Mouse (Mus musculus) embryonic facial prominence, embryonic 12.5 days (tissue): ENCODE data around the gene Cnot11. TPM values are rescaled to one million over a fixed set of nuclear protein-coding genes. Genes with fewer than 3 reads are reported as not detected.
"Not testable (repeated sequence)": the region's sequence is repeated elsewhere in the genome, so short reads cannot be mapped to it uniquely, and the experiment has no call there.

Experiments used
- ATAC-seq: fragments of 200-750 bp; cut with Nextera tagmentation; 2 replicates; pipeline ENCODE4 v1.8.0; 2017; ENCODE audit not compliant: insufficient number of reproducible peaks, insufficient read depth, low FRiP score, low TSS enrichment
- H3K27ac ChIP-seq: fragments of 300-500 bp; sonication (generic); 2 replicates; pipeline ENCODE4 v1.5.1; 2016; ENCODE audit warnings: mild to moderate bottlenecking
- H3K27me3 ChIP-seq: fragments of 300-500 bp; sonication (generic); 2 replicates; pipeline ENCODE4 v1.6.1; 2016; ENCODE audit warnings: mild to moderate bottlenecking, moderate library complexity
- H3K36me3 ChIP-seq: fragments of 300-500 bp; sonication (generic); 2 replicates; pipeline ENCODE4 v1.6.1; 2016; ENCODE audit warnings: mild to moderate bottlenecking
- H3K4me1 ChIP-seq: fragments of 300-500 bp; sonication (generic); 2 replicates; pipeline ENCODE4 v1.6.1; 2016
- H3K4me2 ChIP-seq: fragments of 300-500 bp; sonication (generic); replicated peaks from 2 replicates; pipeline ENCODE4 v1.6.1; 2016; ENCODE audit warnings: mild to moderate bottlenecking, moderate library complexity
- H3K4me3 ChIP-seq: fragments of 300-500 bp; sonication (generic); 2 replicates; pipeline ENCODE4 v1.5.1; 2016; ENCODE audit warnings: mild to moderate bottlenecking
- H3K9ac ChIP-seq: fragments of 300-500 bp; sonication (generic); 2 replicates; pipeline ENCODE4 v1.6.1; 2016; ENCODE audit warnings: mild to moderate bottlenecking, moderate library complexity
- H3K9me3 ChIP-seq: fragments of 300-500 bp; sonication (generic); 2 replicates; pipeline ENCODE4 v1.6.1; 2016; ENCODE audit warnings: mild to moderate bottlenecking, moderate library complexity
- WGBS: fragments of 180-500 bp; shearing (Covaris S2); methylation state at CpG from one replicate; pipeline ENCODE4 v1.1.7; 2016; 5-methylcytosine and 5-hydroxymethylcytosine counted together
- polyA plus RNA-seq: library from polyadenylated mRNA; unstranded; fragments of >200 nt; fragmentation: Nextera tagmentation; extraction: Ambion mirVana; gene quantifications from 2 replicates; pipeline ENCODE4 v1.2.1, GENCODE M21; 2016

Cnot11 gene
- polyA plus RNA-seq, 1 experiment from 2014 or later = 32.3 TPM

GRCm38 (mm10) chr1:39590193-39590592 lies 55.4 kb downstream of the Cnot11 start:
- Histone ChIP-seq H3K4me1 (no peaks in the 10 kb centered on the region), H3K9me3 (no peaks in the 10 kb centered on the region), H3K27ac (no peak overlapping the region), H3K27me3 (no peaks in the 10 kb centered on the region), H3K36me3 (no peaks in the 10 kb centered on the region), H3K4me2 (no peak overlapping the region), H3K9ac (no peak overlapping the region), H3K4me3 (no peak overlapping the region)
- ATAC-seq = no peak
- WGBS = 76% methylated on average over 5 of the region's 5 CpGs

GRCm38 (mm10) chr1:39591557-39591956 lies 56.8 kb downstream of the Cnot11 start:
- H3K9ac ChIP-seq, H3K27me3 ChIP-seq, H3K4me1 ChIP-seq, H3K9me3 ChIP-seq, H3K4me3 ChIP-seq, H3K27ac ChIP-seq, H3K4me2 ChIP-seq, ATAC-seq, H3K36me3 ChIP-seq: not testable (repeated sequence)
- 53% methylated on average over 1 of the region's 1 CpGs for WGBS

GRCm38 (mm10) chr1:39592090-39592489 lies 57.3 kb downstream of the Cnot11 start:
- no peak for ATAC-seq
- Histone ChIP-seq H3K4me3 (no peak overlapping the region), H3K9me3 (no peaks in the 10 kb centered on the region), H3K36me3 (no peaks in the 10 kb centered on the region), H3K27me3 (no peaks in the 10 kb centered on the region), H3K9ac (no peak overlapping the region), H3K4me1 (no peaks in the 10 kb centered on the region), H3K4me2 (no peak overlapping the region), H3K27ac (no peak overlapping the region)
- WGBS = 78% methylated on average over 4 of the region's 4 CpGs

GRCm38 (mm10) chr1:39593836-39594235 lies 59.0 kb downstream of the Cnot11 start:
- H3K4me1 ChIP-seq = no peaks in the 10 kb centered on the region
- no peaks in the 10 kb centered on the region for H3K9me3 ChIP-seq
- no peak overlapping the region for H3K27ac ChIP-seq
- no peaks in the 10 kb centered on the region for H3K36me3 ChIP-seq
- no peaks in the 10 kb centered on the region for H3K27me3 ChIP-seq
- H3K9ac ChIP-seq = no peak overlapping the region
- no peak for ATAC-seq
- H3K4me2 ChIP-seq = no peak overlapping the region
- 83% methylated on average over 10 of the region's 10 CpGs for WGBS
- H3K4me3 ChIP-seq = no peak overlapping the region

Other genes with a start within 250 kb of the Cnot11 start
- gene Rpl31, start 167.2 kb upstream of the Cnot11 start, polyA plus RNA-seq = 525 and 534 TPM in 2 replicates
- 9.4 and 9.9 TPM in 2 replicates for gene Tbc1d8, start 56.2 kb upstream of the Cnot11 start, polyA plus RNA-seq
- gene Rnf149, start 42.4 kb downstream of the Cnot11 start, polyA plus RNA-seq = 36.2 and 36.3 TPM in 2 replicates
- 0.26 and 0.29 TPM in 2 replicates for gene Creg2, start 116.5 kb downstream of the Cnot11 start, polyA plus RNA-seq
- gene Rfx8, start 186.0 kb downstream of the Cnot11 start, polyA plus RNA-seq = 3.0 and 3.3 TPM in 2 replicates